Mouse (Mus musculus): ENCODE data around the gene Apbb2. TPM values are rescaled to one million over a fixed set of nuclear protein-coding genes. Genes with fewer than 3 reads are reported as not detected.
A peak's percentile ranks its signal among the peaks of the same experiment; 100 is the strongest.

Gene Apbb2
- polyA plus RNA-seq, 1 experiment from 2014 or later = 5.6 TPM

DNA sequence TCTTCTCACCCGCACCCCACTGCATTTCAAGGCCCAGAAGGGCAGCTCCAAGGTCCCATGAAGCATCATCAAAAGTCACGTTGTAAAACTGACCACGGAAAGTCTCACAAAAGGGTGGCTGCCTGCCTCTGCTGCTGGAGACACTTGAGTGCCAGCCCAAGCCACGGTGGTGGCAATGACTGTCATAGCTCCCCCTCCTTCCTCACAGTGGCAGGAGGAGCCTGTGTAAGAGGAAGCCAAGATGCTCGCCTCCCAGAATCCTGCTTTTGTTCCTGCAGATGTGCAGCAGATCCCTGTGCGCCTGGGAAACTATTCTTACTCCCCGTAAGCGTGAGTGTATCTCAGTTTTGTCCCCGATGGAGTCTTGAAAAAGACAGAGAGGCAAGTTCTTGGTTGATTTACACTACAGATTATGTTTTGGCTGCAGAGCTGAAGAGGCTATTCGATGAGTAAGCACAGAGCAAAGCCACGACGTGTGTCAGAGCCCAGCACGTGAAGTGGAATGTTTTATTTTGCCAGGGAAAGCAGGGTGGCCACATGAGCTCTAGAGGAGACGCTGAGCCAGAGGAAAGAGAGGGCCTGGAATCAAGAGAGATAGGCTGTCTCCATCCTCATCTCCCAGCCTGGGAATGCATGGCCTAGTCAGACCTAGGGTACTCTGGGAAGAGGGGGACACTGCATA lies 241.9 kb downstream of the Apbb2 start:
- no peak for DNase-seq

DNA sequence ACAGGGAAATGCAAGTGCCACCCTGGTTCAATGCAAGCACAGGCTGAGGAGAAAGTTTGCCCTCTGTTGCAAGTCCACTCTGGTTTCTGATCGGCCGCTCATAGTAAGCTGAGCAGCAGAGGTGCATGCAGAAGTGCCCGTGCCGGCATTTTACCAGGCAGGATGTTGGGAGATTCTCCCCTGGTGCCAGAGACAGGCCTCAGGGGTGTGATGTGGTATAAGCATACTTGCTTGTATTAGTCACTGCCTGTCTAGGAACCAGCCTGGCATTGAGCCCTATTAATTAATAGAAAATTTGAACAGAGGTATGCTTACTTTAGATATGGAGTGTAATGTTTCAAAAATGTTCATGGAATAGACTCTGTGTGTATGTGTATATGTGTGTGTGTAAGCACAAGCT lies 244.2 kb downstream of the Apbb2 start:
- H3K4me3 ChIP-seq (ENCODE audit: low read depth, low read length) = no peak overlapping the region
- TF ChIP-seq EP300 (IDR thresholded peaks at IDR 0.05; ENCODE audit: low read depth) = no peak
- TF ChIP-seq CTCF (IDR thresholded peaks at IDR 0.05; ENCODE audit: low read depth) = no peak
- H3K27ac ChIP-seq (ENCODE audit: low read depth) = no peak overlapping the region
- H3K4me2 ChIP-seq (ENCODE audit: low read depth, low read length) = no peak overlapping the region
- no peaks in the 10 kb centered on the region for H3K9me3 ChIP-seq (ENCODE audit: low read length)
- no peak for ATAC-seq
- DNase-seq = no peak
- H3K4me1 ChIP-seq (ENCODE audit: insufficient read depth) = peaks cover 13% of the 10 kb centered on the region
- whole genome bisulfite sequencing (ENCODE audit: insufficient replicate concordance) = 79% methylated on average over 4 of the region's 4 CpGs
- no peaks in the 10 kb centered on the region for H3K27me3 ChIP-seq (ENCODE audit: insufficient read depth, low read length)
- no peaks in the 10 kb centered on the region for H3K36me3 ChIP-seq (replicated peaks; ENCODE audit: insufficient read depth, low read length)
- no peak overlapping the region for H3K9ac ChIP-seq (replicated peaks)

More for the DNA sequence above, 241.9 kb downstream of the Apbb2 start:
- H3K4me3 ChIP-seq (ENCODE audit: low read depth, low read length) = no peak overlapping the region
- TF ChIP-seq EP300 (IDR thresholded peaks at IDR 0.05; ENCODE audit: low read depth) (no peak), CTCF (IDR thresholded peaks at IDR 0.05; ENCODE audit: low read depth) (no peak)
- H3K9me3 ChIP-seq (ENCODE audit: low read length) = no peaks in the 10 kb centered on the region
- no peaks in the 10 kb centered on the region for H3K27me3 ChIP-seq (ENCODE audit: insufficient read depth, low read length)
- no peak for ATAC-seq
- no peak overlapping the region for H3K4me2 ChIP-seq (ENCODE audit: low read depth, low read length)
- no peak overlapping the region for H3K27ac ChIP-seq (ENCODE audit: low read depth)
- peaks cover 13% of the 10 kb centered on the region for H3K4me1 ChIP-seq (ENCODE audit: insufficient read depth)
- no peaks in the 10 kb centered on the region for H3K36me3 ChIP-seq (replicated peaks; ENCODE audit: insufficient read depth, low read length)
- 62% methylated on average over 14 of the region's 14 CpGs for WGBS (ENCODE audit: insufficient replicate concordance)
- H3K9ac ChIP-seq (replicated peaks) = no peak overlapping the region

DNA sequence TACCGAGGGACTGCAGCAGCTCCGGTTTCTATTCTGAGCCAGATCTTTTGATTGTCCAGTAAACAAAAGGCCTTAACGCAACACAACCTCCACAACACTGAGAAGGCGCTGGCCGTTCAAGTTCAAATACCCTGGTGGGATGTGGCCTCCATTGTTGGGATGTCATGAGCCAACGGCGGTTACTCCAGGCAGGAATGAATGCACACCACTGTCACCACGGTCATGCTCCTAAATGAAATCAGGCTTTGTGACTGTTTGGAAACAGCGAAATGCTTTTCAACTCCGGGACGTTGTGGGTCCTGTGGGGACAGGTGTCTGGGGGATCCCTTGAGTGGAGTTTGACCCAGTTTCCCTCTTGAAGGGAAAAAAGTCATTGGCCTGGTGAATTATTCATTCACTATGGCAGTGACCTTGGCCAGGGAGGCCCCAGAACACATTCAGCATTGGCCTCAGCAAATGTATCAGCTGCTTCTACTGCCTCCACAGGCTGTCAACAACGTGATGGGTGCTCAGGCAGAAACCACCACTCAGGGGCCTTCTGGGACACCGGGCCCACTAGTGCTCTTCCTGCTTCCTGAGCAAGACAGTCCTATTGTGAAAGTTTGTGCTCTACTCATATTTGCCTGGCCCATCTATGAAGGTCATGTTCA lies 244.9 kb downstream of the Apbb2 start:
- ATAC-seq (peak; percentile 71), DNase-seq (no peak)
- Histone ChIP-seq H3K9ac (replicated peaks) (no peak overlapping the region), H3K27me3 (ENCODE audit: insufficient read depth, low read length) (no peaks in the 10 kb centered on the region), H3K4me1 (ENCODE audit: insufficient read depth) (peaks cover 13% of the 10 kb centered on the region), H3K4me3 (ENCODE audit: low read depth, low read length) (no peak overlapping the region), H3K36me3 (replicated peaks; ENCODE audit: insufficient read depth, low read length) (no peaks in the 10 kb centered on the region), H3K27ac (ENCODE audit: low read depth) (no peak overlapping the region), H3K4me2 (ENCODE audit: low read depth, low read length) (no peak overlapping the region), H3K9me3 (ENCODE audit: low read length) (no peaks in the 10 kb centered on the region)
- 64% methylated on average over 13 of the region's 13 CpGs for WGBS (ENCODE audit: insufficient replicate concordance)
- no peak for TF ChIP-seq EP300 (IDR thresholded peaks at IDR 0.05; ENCODE audit: low read depth)
- no peak for TF ChIP-seq CTCF (IDR thresholded peaks at IDR 0.05; ENCODE audit: low read depth)

DNA sequence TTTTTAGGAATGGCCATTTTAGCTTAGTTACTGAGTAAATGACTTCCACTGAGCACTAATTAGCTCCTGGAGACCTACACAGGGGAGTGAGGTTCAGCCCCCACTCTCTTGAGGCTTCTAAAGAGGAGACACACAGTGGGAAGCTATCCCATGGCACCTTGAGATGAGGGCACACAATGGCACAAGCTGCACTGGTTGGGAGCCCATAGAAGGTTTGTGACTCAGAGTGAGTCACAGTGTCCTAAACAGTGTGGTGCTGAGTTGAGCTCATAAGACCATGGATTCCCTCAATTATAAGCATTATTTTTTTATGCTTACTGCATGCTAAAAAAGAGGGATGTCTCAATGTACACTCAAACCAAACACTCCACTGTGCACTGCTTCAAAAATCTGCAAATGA lies 247.5 kb downstream of the Apbb2 start:
- H3K27me3 ChIP-seq (ENCODE audit: insufficient read depth, low read length) = no peaks in the 10 kb centered on the region
- peaks cover 13% of the 10 kb centered on the region for H3K4me1 ChIP-seq (ENCODE audit: insufficient read depth)
- H3K9ac ChIP-seq (replicated peaks) = no peak overlapping the region
- H3K4me3 ChIP-seq (ENCODE audit: low read depth, low read length) = no peak overlapping the region
- no peak for DNase-seq
- no peaks in the 10 kb centered on the region for H3K36me3 ChIP-seq (replicated peaks; ENCODE audit: insufficient read depth, low read length)
- no peaks in the 10 kb centered on the region for H3K9me3 ChIP-seq (ENCODE audit: low read length)
- no peak for TF ChIP-seq CTCF (IDR thresholded peaks at IDR 0.05; ENCODE audit: low read depth)
- ATAC-seq = no peak
- H3K4me2 ChIP-seq (ENCODE audit: low read depth, low read length) = no peak overlapping the region
- no peak overlapping the region for H3K27ac ChIP-seq (ENCODE audit: low read depth)

DNA sequence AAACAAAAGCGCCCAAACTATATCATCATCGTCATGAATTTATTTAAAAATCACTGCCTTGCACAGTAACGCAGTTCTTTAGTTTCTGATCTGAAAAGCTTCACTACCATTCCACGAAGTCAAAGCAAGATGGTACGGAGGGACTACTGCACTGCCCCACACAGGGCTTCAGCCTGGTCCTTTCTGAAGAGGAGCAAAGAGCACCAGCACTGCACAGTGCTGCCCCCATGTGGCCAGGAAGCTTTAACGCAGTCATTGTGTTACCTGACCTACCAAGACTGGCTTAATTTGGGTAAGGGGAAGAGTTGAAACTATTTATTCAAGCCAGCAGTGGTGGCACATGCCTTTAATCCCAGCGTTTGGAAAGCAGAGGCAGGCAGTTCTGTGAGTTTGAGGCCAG lies 249.6 kb downstream of the Apbb2 start:
- no peaks in the 10 kb centered on the region for H3K9me3 ChIP-seq (ENCODE audit: low read length)
- 0 out of 2 replicates have a peak, but pooled peaks cover 7% of the 10 kb centered on the region for H3K36me3 ChIP-seq (replicated peaks; ENCODE audit: insufficient read depth, low read length)
- no peak overlapping the region for H3K9ac ChIP-seq (replicated peaks)
- TF ChIP-seq CTCF (IDR thresholded peaks at IDR 0.05; ENCODE audit: low read depth) (peak; percentile 94), EP300 (IDR thresholded peaks at IDR 0.05; ENCODE audit: low read depth) (no peak)
- 34% methylated on average over 7 of the region's 7 CpGs for WGBS (ENCODE audit: insufficient replicate concordance)
- H3K4me3 ChIP-seq (ENCODE audit: low read depth, low read length) = no peak overlapping the region
- DNase-seq = peak; percentile 67
- H3K4me2 ChIP-seq (ENCODE audit: low read depth, low read length) = no peak overlapping the region
- H3K27ac ChIP-seq (ENCODE audit: low read depth) = no peak overlapping the region
- no peak for ATAC-seq
- H3K27me3 ChIP-seq (ENCODE audit: insufficient read depth, low read length) = no peaks in the 10 kb centered on the region
- H3K4me1 ChIP-seq (ENCODE audit: insufficient read depth) = peaks cover 9% of the 10 kb centered on the region

DNA sequence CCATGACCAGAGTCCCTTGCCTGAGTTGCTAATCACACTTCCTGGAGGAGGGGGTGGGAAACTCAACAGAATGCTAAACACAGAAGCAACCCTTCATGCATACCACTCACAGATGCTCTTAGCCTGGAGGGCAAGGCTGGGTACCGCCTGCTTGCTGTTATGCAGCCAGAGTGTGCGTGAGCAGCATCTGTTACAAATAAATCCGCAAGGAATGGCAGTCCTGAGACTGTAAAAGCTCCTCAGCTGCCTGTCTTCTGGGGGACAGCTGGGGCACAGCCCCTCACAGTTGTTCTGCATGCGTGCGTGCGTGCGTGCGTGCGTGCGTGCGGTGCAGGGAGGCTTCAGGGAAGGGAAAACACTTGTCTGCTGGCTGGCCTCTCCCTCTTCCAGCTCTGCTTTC lies 250.9 kb downstream of the Apbb2 start:
- Histone ChIP-seq H3K9me3 (ENCODE audit: low read length) (no peaks in the 10 kb centered on the region), H3K36me3 (replicated peaks; ENCODE audit: insufficient read depth, low read length) (0 out of 2 replicates have a peak, but pooled peaks cover 7% of the 10 kb centered on the region), H3K27me3 (ENCODE audit: insufficient read depth, low read length) (no peaks in the 10 kb centered on the region), H3K4me1 (ENCODE audit: insufficient read depth) (0 out of 2 replicates have a peak, but pooled peaks cover 1% of the 10 kb centered on the region), H3K4me3 (ENCODE audit: low read depth, low read length) (no peak overlapping the region), H3K4me2 (ENCODE audit: low read depth, low read length) (no peak overlapping the region), H3K27ac (ENCODE audit: low read depth) (no peak overlapping the region), H3K9ac (replicated peaks) (no peak overlapping the region)
- ATAC-seq (no peak), DNase-seq (no peak)
- no peak for TF ChIP-seq EP300 (IDR thresholded peaks at IDR 0.05; ENCODE audit: low read depth)
- no peak for TF ChIP-seq CTCF (IDR thresholded peaks at IDR 0.05; ENCODE audit: low read depth)
- 90% methylated on average over 11 of the region's 11 CpGs for WGBS (ENCODE audit: insufficient replicate concordance)

All from liver, postnatal 0 days (tissue).